Mouse (Mus musculus) hindbrain, postnatal 0 days (tissue): ENCODE results near the gene Spock1. TPM values are rescaled to one million over a fixed set of nuclear protein-coding genes. Genes with fewer than 3 reads are reported as not detected.

Experiments used
- ATAC-seq: fragments of 200-750 bp; cut with Nextera tagmentation; 2 replicates; pipeline ENCODE4 v1.8.0; 2017; ENCODE audit warnings: mild to moderate bottlenecking, moderate TSS enrichment, moderate library complexity
- DNase-seq: peaks from one replicate; pipeline ENCODE4 v3.0.0-alpha.2; 2015; ENCODE audit warnings: low spot score
- H3K27ac ChIP-seq: fragments of 300-500 bp; sonication (generic); 2 replicates; pipeline ENCODE4 v1.5.1; 2014; ENCODE audit warnings: mild to moderate bottlenecking
- H3K27me3 ChIP-seq: fragments of 300-500 bp; sonication (generic); 2 replicates; pipeline ENCODE4 v1.6.1; 2014; ENCODE audit warnings: low read length, mixed read lengths; ENCODE audit not compliant: insufficient read depth
- H3K36me3 ChIP-seq: fragments of 300-500 bp; sonication (generic); 2 replicates; pipeline ENCODE4 v1.6.1; 2014; ENCODE audit warnings: low read length, mixed read lengths; ENCODE audit not compliant: insufficient read depth
- H3K4me1 ChIP-seq: fragments of 300-500 bp; sonication (generic); 2 replicates; pipeline ENCODE4 v1.6.1; 2014; ENCODE audit warnings: antibody characterized with exemption, low read length, mixed read lengths; ENCODE audit not compliant: insufficient read depth
- H3K4me2 ChIP-seq: fragments of 300-500 bp; sonication (generic); 2 replicates; pipeline ENCODE4 v1.6.1; 2014; ENCODE audit warnings: low read depth, mild to moderate bottlenecking, low read length, moderate library complexity, mixed read lengths
- H3K4me3 ChIP-seq: fragments of 300-500 bp; sonication (generic); 2 replicates; pipeline ENCODE4 v1.5.1; 2014; ENCODE audit warnings: low read length
- H3K9ac ChIP-seq: fragments of 300-500 bp; sonication (generic); replicated peaks from 2 replicates; pipeline ENCODE4 v1.6.1; 2014; ENCODE audit warnings: mild to moderate bottlenecking, low read length, moderate library complexity, mixed read lengths
- H3K9me3 ChIP-seq: fragments of 300-500 bp; sonication (generic); 2 replicates; pipeline ENCODE4 v1.6.1; 2016; ENCODE audit warnings: low read length, mixed read lengths
- CTCF ChIP-seq: IDR thresholded peaks from 2 replicates; pipeline ENCODE4 v1.5.1; 2016; ENCODE audit warnings: antibody characterized with exemption, control low read depth, low read depth
- WGBS: fragments of 180-500 bp; shearing (Covaris S2); extraction: QIAGEN DNeasy Blood & Tissue Kit; methylation state at CpG from one replicate; pipeline ENCODE4 v1.1.7; 2014; 5-methylcytosine and 5-hydroxymethylcytosine counted together
- polyA plus RNA-seq: library from polyadenylated mRNA; unstranded; fragments of >200 nt; fragmentation: Nextera tagmentation; extraction: Ambion mirVana; gene quantifications from 2 replicates; pipeline ENCODE4 v1.2.1, GENCODE M21; 2015
- total RNA-seq: library from RNA; depleted of rRNA; stranded (reverse); fragments of >200 nt; gene quantifications from 2 replicates; pipeline ENCODE4 v1.2.3, GENCODE M21; 2014

The Spock1 gene
- total and polyA plus RNA-seq, 2 experiments from 2014 or later: 80.3 to 118 TPM

GRCm38 (mm10) chr13:57659872-57660271, 248.3 kb downstream of the Spock1 start:
- no peak for ATAC-seq
- 75% methylated on average over 3 of the region's 3 CpGs for WGBS
- H3K4me1 ChIP-seq: no peaks in the 10 kb centered on the region

DNA sequence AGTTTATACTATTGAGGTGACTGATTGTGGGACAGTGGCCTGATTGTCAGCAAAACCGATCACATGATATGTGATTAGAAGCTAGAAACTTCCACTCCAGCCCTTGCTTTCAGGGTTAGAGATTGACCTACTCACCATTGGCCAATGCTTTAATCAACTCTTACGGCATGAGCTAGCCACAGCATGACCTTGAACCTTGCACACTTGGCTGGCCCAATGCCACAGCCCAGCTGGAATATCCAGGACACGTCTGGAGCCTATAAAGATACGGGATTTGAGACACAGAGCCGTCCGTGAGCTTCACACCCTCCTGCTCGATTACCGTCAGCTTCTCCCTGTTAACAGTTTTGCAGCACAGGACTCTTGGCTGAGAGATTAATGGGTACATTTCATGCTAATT, 251.5 kb downstream of the Spock1 start:
- no peak for TF ChIP-seq CTCF
- DNase-seq: no peak
- Histone ChIP-seq H3K36me3 (no peaks in the 10 kb centered on the region), H3K9me3 (no peaks in the 10 kb centered on the region), H3K4me1 (no peaks in the 10 kb centered on the region), H3K27ac (no peak overlapping the region), H3K4me3 (no peak overlapping the region), H3K4me2 (no peak overlapping the region), H3K9ac (no peak overlapping the region), H3K27me3 (no peaks in the 10 kb centered on the region)
- ATAC-seq: no peak
- 61% methylated on average over 8 of the region's 8 CpGs for WGBS

More at GRCm38 (mm10) chr13:57659872-57660271, 248.3 kb downstream of the Spock1 start:
- no peak overlapping the region for H3K9ac ChIP-seq
- no peak overlapping the region for H3K4me3 ChIP-seq
- H3K9me3 ChIP-seq: no peaks in the 10 kb centered on the region
- no peaks in the 10 kb centered on the region for H3K36me3 ChIP-seq
- H3K27me3 ChIP-seq: no peaks in the 10 kb centered on the region
- no peak overlapping the region for H3K27ac ChIP-seq
- no peak for DNase-seq
- no peak for TF ChIP-seq CTCF
- H3K4me2 ChIP-seq: no peak overlapping the region

- 75% methylated on average over 7 of the region's 7 CpGs for WGBS
- no peaks in the 10 kb centered on the region for H3K9me3 ChIP-seq
- no peak overlapping the region for H3K4me3 ChIP-seq
- H3K36me3 ChIP-seq: no peaks in the 10 kb centered on the region
- no peak for TF ChIP-seq CTCF
- H3K27ac ChIP-seq: no peak overlapping the region
- DNase-seq (no peak), ATAC-seq (no peak)
- no peak overlapping the region for H3K4me2 ChIP-seq
- no peaks in the 10 kb centered on the region for H3K27me3 ChIP-seq
- no peak overlapping the region for H3K9ac ChIP-seq
- H3K4me1 ChIP-seq: no peaks in the 10 kb centered on the region
Observed at GRCm38 (mm10) chr13:57654362-57654761, 253.8 kb downstream of the Spock1 start.

DNA sequence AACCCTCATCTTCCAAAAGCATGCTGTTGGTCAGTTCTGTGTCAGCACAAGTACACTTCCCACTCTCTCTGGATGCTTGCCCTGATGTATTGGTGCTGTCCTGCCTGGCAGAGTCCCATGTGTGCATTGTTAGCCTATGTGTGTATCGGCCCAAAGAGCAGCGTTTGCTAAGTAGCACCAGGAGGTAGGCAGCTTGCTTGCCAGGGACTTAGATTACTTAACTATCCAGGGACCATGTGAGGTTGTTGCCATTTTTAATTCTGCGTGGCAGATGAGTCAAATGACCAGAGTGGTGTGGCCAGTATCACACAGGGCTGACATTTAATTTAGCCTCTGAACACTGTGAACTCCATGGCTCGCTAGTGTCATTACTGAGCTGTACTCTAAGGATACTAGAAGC, 256.9 kb downstream of the Spock1 start:
- Histone ChIP-seq H3K9ac (no peak overlapping the region), H3K36me3 (no peaks in the 10 kb centered on the region), H3K9me3 (no peaks in the 10 kb centered on the region), H3K4me2 (no peak overlapping the region), H3K27me3 (no peaks in the 10 kb centered on the region), H3K27ac (no peak overlapping the region), H3K4me3 (no peak overlapping the region), H3K4me1 (no peaks in the 10 kb centered on the region)
- ATAC-seq (no peak), DNase-seq (no peak)
- TF ChIP-seq CTCF: no peak
- 54% methylated on average over 4 of the region's 4 CpGs for WGBS

- H3K27ac ChIP-seq: no peak overlapping the region
- no peak overlapping the region for H3K9ac ChIP-seq
- no peak overlapping the region for H3K4me2 ChIP-seq
- no peaks in the 10 kb centered on the region for H3K27me3 ChIP-seq
- no peaks in the 10 kb centered on the region for H3K9me3 ChIP-seq
- ATAC-seq: no peak
- no peak for DNase-seq
- 61% methylated on average over 2 of the region's 2 CpGs for WGBS
- no peaks in the 10 kb centered on the region for H3K4me1 ChIP-seq
- no peak overlapping the region for H3K4me3 ChIP-seq
- no peaks in the 10 kb centered on the region for H3K36me3 ChIP-seq
- TF ChIP-seq CTCF: no peak
Observed at GRCm38 (mm10) chr13:57648784-57649183, 259.3 kb downstream of the Spock1 start.

GRCm38 (mm10) chr13:57647456-57647855, 260.7 kb downstream of the Spock1 start:
- no peak for TF ChIP-seq CTCF
- no peak for ATAC-seq
- Histone ChIP-seq H3K4me1 (no peaks in the 10 kb centered on the region), H3K27me3 (no peaks in the 10 kb centered on the region), H3K4me2 (no peak overlapping the region), H3K4me3 (no peak overlapping the region), H3K9me3 (no peaks in the 10 kb centered on the region), H3K36me3 (no peaks in the 10 kb centered on the region), H3K27ac (no peak overlapping the region), H3K9ac (no peak overlapping the region)
- 68% methylated on average over 4 of the region's 4 CpGs for whole genome bisulfite sequencing
- no peak for DNase-seq

- H3K27me3 ChIP-seq: no peaks in the 10 kb centered on the region
- H3K27ac ChIP-seq: no peak overlapping the region
- no peaks in the 10 kb centered on the region for H3K9me3 ChIP-seq
- no peak overlapping the region for H3K9ac ChIP-seq
- H3K4me1 ChIP-seq: no peaks in the 10 kb centered on the region
- TF ChIP-seq CTCF: no peak
- H3K36me3 ChIP-seq: no peaks in the 10 kb centered on the region
- no peak overlapping the region for H3K4me2 ChIP-seq
- no peak overlapping the region for H3K4me3 ChIP-seq
- ATAC-seq (no peak), DNase-seq (no peak)
- 63% methylated on average over 12 of the region's 12 CpGs for WGBS
Observed at GRCm38 (mm10) chr13:57643036-57643435, 265.1 kb downstream of the Spock1 start.
